Mouse (Mus musculus): ENCODE measurements at regions not wholly inside any gene's neighbourhood (a gene's known extent, or its start where the extent isn't known, plus 50 kb on each side); places are given as distances from the start of the nearest gene placed in this dataset.

DNA sequence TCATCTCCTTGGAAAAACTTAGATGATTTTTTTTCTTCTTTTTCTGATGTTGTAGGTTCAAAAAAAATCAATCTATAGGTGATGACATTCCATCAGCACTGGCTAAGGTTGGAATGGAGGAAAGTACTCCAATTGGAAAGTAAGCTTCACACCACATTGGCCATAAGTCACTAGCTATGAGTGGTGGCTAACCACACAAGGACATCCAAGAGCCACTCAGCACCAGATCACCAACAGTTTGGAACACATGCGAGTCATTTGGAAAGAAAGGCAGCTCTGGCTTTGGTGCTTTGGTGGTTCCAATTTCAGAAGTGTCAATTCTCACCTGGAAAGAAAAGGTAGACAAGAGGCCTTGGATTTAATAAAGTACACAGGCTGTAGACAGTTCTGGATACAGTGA is 442.5 kb upstream of the Sel1l start:
- TF ChIP-seq CTCF (IDR thresholded peaks at IDR 0.05; ENCODE audit: insufficient read depth, low read length) (no peak), POLR2A (IDR thresholded peaks at IDR 0.05; ENCODE audit: borderline replicate concordance, extremely low read depth, low read depth, low read length) (no peak)

All from lung, adult 2 months (tissue).